Mouse (Mus musculus): Measurements from ENCODE around the gene Git2. TPM values are rescaled to one million over a fixed set of nuclear protein-coding genes. Genes with fewer than 3 reads are reported as not detected.

Git2 gene
- polyA plus RNA-seq, 1 experiment from 2014 or later: 45.3 TPM

DNA sequence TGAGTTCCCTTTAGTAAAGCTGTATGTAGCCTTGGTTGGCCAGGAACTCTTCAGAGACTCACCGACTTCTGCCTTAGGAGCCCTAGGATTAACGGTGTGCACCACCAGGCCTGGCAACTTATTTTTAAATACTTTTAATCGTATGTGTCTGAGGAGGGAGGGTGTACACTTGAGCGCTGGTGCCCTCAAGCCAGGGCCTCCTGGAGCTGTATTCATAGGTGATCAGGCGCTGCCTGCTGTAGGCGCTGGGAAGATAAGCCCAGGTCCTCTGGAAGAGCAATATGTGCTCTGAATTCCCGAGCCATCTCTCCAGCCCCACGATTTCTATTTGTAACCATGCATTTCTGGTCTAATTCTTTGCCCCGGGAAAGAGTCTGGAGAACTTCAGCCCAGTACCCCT, 31.7 kb upstream of the Git2 start:
- Histone ChIP-seq H3K4me1 (peaks cover 28% of the 10 kb centered on the region), H3K9me3 (replicated peaks) (no peaks in the 10 kb centered on the region), H3K27me3 (no peaks in the 10 kb centered on the region), H3K4me3 (no peak overlapping the region), H3K4me2 (no peak overlapping the region), H3K9ac (no peak overlapping the region), H3K27ac (no peak overlapping the region), H3K36me3 (ENCODE audit: poor library complexity, severe bottlenecking) (peaks cover 90% of the 10 kb centered on the region)
- 54% methylated on average over 9 of the region's 9 CpGs for whole genome bisulfite sequencing
- ATAC-seq: no peak

DNA sequence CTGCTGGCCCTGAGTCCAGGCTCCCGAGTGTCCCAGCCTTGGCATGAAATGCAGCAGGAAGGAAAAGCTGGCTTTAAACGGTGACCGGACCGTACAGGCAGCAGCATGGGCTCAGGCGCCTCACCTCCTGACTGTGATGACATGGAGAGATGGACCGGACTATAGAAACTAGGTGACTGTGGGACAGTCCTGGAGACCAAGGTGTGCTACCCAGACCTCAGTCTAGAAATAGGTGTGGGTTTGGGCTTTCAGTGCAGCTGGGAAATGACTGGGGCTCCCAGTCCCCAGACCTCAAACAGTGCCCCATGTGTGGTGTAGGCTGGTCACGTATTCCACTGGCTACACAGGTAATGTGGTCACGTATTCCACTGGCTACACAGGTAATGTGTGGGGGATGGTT, 31.3 kb upstream of the Git2 start:
- Histone ChIP-seq H3K4me2 (no peak overlapping the region), H3K4me3 (no peak overlapping the region), H3K27ac (no peak overlapping the region), H3K4me1 (peaks cover 24% of the 10 kb centered on the region), H3K9me3 (replicated peaks) (no peaks in the 10 kb centered on the region), H3K27me3 (no peaks in the 10 kb centered on the region), H3K9ac (no peak overlapping the region), H3K36me3 (ENCODE audit: poor library complexity, severe bottlenecking) (peaks cover 94% of the 10 kb centered on the region)
- no peak for ATAC-seq
- WGBS: 85% methylated on average over 8 of the region's 8 CpGs

DNA sequence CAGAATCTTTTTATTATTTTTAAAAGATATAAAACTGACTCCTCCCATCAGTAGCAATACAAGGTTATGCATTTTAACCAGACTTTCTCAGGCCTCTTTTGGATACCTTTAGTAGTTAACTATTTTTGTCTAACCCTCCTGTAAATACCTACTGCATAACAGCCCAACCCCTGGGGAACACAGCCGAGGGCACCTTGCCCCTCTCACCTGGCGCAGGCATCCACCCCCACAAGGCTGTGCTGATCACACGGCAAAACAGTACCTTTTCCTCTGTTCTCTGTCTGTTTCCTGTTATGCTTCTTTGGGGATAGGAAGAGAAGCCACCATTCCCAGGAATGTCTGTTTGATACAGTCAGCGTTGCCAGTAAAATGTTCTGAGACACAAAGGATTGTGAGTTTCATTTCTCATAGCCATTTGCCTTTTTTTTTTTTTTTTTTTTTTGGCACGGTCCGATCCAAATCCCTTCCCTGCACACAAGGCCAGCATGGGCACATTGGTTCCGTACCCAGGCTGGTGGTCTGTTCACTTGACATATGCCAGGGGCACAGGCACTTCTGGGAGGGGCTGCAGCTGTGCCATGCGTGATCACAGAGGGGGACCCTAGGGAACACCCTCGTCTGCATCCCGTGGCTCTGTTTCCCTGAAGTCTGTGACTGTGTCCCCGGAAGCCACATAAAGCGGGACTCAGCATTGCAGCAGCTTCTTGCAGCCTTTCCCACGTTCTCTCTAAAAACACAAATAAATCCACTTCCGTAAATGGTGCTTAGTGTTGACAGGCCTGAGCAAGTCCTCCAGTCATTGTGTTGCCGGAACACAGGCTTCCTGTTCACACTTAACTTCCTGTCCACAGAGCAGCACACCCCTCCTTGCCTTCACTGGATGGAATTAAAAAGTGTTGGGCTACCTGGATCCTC, 30.4 kb upstream of the Git2 start:
- no peak overlapping the region for H3K4me2 ChIP-seq
- H3K36me3 ChIP-seq (ENCODE audit: poor library complexity, severe bottlenecking): peaks cover 94% of the 10 kb centered on the region
- no peak overlapping the region for H3K9ac ChIP-seq
- no peaks in the 10 kb centered on the region for H3K27me3 ChIP-seq
- H3K9me3 ChIP-seq (replicated peaks): no peaks in the 10 kb centered on the region
- 85% methylated on average over 15 of the region's 15 CpGs for WGBS
- no peak for ATAC-seq
- H3K4me3 ChIP-seq: no peak overlapping the region
- H3K4me1 ChIP-seq: peaks cover 19% of the 10 kb centered on the region
- no peak overlapping the region for H3K27ac ChIP-seq

DNA sequence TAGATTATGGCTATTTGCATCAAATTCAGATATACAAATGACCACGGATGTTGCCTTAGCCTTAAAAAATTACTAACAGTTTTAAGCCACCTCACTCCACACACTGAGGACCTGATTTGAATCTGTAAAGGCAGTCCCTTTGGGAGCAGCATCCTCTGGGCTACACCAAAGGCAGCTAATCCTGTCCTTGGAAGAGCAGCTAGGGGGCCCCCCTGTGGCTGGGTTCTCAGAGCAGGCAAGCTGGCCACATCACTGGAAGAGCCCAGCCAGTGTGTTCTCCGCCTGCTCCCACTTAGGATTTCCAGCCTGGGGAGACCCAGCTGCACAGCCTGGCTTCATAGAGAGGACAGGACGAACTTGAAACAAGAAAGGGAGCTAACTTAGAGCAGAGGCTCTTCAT, 29.6 kb upstream of the Git2 start:
- 28% methylated on average over 3 of the region's 3 CpGs for WGBS
- H3K4me1 ChIP-seq: peaks cover 17% of the 10 kb centered on the region
- no peaks in the 10 kb centered on the region for H3K9me3 ChIP-seq (replicated peaks)
- H3K4me2 ChIP-seq: no peak overlapping the region
- ATAC-seq: no peak
- peaks cover 94% of the 10 kb centered on the region for H3K36me3 ChIP-seq (ENCODE audit: poor library complexity, severe bottlenecking)
- H3K27me3 ChIP-seq: no peaks in the 10 kb centered on the region
- H3K4me3 ChIP-seq: no peak overlapping the region
- H3K9ac ChIP-seq: no peak overlapping the region
- no peak overlapping the region for H3K27ac ChIP-seq

DNA sequence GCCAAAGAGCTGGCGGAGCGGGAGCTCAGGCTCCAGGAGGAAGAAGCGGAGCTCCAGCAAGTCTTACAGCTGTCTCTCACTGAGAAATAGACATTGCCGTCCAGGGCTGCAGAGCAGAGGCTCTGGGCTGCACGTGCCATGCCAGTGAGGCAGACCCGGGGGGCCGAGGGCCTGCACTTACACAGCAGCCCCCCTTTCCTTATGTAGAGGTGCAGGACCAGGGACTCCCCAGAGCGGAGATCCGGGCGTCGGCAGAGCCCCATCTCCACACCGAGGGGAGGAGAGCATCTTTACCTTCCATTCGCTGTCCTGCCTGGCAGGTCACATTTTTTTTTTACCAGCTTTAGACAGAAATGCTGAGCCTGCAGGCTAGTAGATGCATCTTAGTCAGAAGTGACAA, 29.0 kb upstream of the Git2 start:
- ATAC-seq: no peak
- H3K9ac ChIP-seq: no peak overlapping the region
- no peak overlapping the region for H3K4me2 ChIP-seq
- peaks cover 95% of the 10 kb centered on the region for H3K36me3 ChIP-seq (ENCODE audit: poor library complexity, severe bottlenecking)
- peaks cover 13% of the 10 kb centered on the region; the same call in 1 of the 2 replicates for H3K4me1 ChIP-seq
- no peak overlapping the region for H3K27ac ChIP-seq
- no peaks in the 10 kb centered on the region for H3K9me3 ChIP-seq (replicated peaks)
- WGBS: 85% methylated on average over 13 of the region's 13 CpGs
- H3K4me3 ChIP-seq: no peak overlapping the region
- H3K27me3 ChIP-seq: no peaks in the 10 kb centered on the region

- no peak for ATAC-seq
- 91% methylated on average over 13 of the region's 13 CpGs for WGBS
- peaks cover 97% of the 10 kb centered on the region for H3K36me3 ChIP-seq (ENCODE audit: poor library complexity, severe bottlenecking)
- no peaks in the 10 kb centered on the region for H3K9me3 ChIP-seq (replicated peaks)
- no peaks in the 10 kb centered on the region for H3K27me3 ChIP-seq
- no peak overlapping the region for H3K4me2 ChIP-seq
- H3K4me3 ChIP-seq: no peak overlapping the region
- no peak overlapping the region for H3K9ac ChIP-seq
- H3K4me1 ChIP-seq: 0 out of 2 replicates have a peak, but pooled peaks cover 12% of the 10 kb centered on the region
- no peak overlapping the region for H3K27ac ChIP-seq
These were observed 27.9 kb upstream of the Git2 start for GRCm38 (mm10) chr5:114803231-114803630.

- Histone ChIP-seq H3K9me3 (replicated peaks) (no peaks in the 10 kb centered on the region), H3K9ac (no peak overlapping the region), H3K4me3 (no peak overlapping the region), H3K36me3 (ENCODE audit: poor library complexity, severe bottlenecking) (peaks cover 92% of the 10 kb centered on the region), H3K4me1 (0 out of 2 replicates have a peak, but pooled peaks cover 8% of the 10 kb centered on the region), H3K4me2 (no peak overlapping the region), H3K27me3 (no peaks in the 10 kb centered on the region), H3K27ac (no peak overlapping the region)
- no peak for ATAC-seq
- WGBS: 87% methylated on average over 6 of the region's 6 CpGs
These were observed 26.5 kb upstream of the Git2 start for GRCm38 (mm10) chr5:114801841-114802240.

DNA sequence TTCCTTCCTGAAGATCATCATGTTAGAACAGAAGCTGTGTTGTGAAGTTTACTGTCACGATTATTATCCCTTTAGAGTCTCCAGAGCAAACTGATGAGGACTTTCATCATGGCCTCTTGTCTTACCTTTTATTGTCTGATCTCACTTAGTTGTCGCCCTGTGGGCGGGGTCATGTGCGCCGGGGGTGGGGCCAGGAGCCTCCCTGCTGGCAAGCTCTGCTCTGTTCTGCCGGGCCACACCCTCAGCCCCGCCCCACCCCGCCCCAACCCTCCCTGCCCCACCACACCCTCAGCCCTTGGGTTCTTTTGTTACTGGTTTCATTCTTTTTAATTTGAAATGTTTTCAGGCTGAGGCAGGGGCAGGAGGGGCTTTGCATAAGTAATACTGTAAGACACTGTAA, 25.7 kb upstream of the Git2 start:
- H3K27me3 ChIP-seq: no peaks in the 10 kb centered on the region
- no peak overlapping the region for H3K9ac ChIP-seq
- 17% methylated on average over 8 of the region's 8 CpGs for WGBS
- peaks cover 14% of the 10 kb centered on the region for H3K4me1 ChIP-seq
- H3K36me3 ChIP-seq (ENCODE audit: poor library complexity, severe bottlenecking): peaks cover 84% of the 10 kb centered on the region
- H3K4me3 ChIP-seq: no peak overlapping the region
- no peak for ATAC-seq
- no peak overlapping the region for H3K27ac ChIP-seq
- no peak overlapping the region for H3K4me2 ChIP-seq
- H3K9me3 ChIP-seq (replicated peaks): no peaks in the 10 kb centered on the region

DNA sequence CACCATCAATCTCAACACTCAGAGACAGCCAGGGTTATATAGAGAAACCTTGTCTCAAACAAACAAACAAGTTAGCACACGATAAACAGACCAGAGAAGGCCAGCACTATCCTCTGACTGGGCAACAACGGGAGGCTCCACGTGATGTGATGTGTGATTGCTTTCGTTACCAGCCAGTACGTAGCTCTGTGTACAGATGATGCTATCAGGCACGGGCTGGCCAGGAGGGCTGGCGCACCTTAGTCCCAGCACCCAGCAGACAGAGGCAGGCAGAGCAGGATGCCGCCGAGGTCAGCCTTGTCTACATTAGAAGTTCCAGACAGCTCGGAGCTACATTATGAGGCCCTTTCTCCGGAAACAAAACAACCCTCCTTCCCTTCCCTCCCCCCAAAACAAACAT, 24.5 kb upstream of the Git2 start:
- ATAC-seq: no peak
- no peak overlapping the region for H3K4me3 ChIP-seq
- no peak overlapping the region for H3K27ac ChIP-seq
- H3K9ac ChIP-seq: no peak overlapping the region
- WGBS: 88% methylated on average over 11 of the region's 11 CpGs
- H3K4me1 ChIP-seq: peaks cover 25% of the 10 kb centered on the region
- no peak overlapping the region for H3K4me2 ChIP-seq
- H3K36me3 ChIP-seq (ENCODE audit: poor library complexity, severe bottlenecking): peaks cover 77% of the 10 kb centered on the region
- no peaks in the 10 kb centered on the region for H3K27me3 ChIP-seq
- no peaks in the 10 kb centered on the region for H3K9me3 ChIP-seq (replicated peaks)

DNA sequence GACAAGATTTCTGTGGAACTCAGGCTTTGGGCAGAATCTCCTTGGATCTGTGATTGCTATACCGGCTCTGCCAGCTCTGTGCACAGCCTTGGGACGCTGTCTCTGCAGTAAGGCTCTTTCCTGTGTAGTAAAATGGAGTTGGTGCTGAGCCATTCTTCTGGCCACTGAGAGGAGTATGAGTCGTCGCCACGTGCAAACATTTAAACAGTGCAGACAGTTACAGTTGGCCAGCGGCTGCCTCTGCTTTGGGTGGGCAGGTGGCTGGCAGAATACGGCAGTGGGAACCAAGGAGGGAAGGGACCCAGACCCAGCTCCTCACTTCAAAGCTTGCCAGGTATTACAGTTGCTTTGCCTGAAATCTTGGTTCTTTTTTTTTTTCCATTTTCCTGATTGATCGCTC, 21.9 kb upstream of the Git2 start:
- Histone ChIP-seq H3K4me2 (peak overlapping the region; percentile 76), H3K4me1 (peaks cover 30% of the 10 kb centered on the region), H3K4me3 (no peak overlapping the region), H3K9me3 (replicated peaks) (no peaks in the 10 kb centered on the region), H3K36me3 (ENCODE audit: poor library complexity, severe bottlenecking) (peaks cover 74% of the 10 kb centered on the region), H3K9ac (no peak overlapping the region), H3K27me3 (no peaks in the 10 kb centered on the region), H3K27ac (no peak overlapping the region)
- 86% methylated on average over 8 of the region's 8 CpGs for WGBS
- ATAC-seq: no peak

DNA sequence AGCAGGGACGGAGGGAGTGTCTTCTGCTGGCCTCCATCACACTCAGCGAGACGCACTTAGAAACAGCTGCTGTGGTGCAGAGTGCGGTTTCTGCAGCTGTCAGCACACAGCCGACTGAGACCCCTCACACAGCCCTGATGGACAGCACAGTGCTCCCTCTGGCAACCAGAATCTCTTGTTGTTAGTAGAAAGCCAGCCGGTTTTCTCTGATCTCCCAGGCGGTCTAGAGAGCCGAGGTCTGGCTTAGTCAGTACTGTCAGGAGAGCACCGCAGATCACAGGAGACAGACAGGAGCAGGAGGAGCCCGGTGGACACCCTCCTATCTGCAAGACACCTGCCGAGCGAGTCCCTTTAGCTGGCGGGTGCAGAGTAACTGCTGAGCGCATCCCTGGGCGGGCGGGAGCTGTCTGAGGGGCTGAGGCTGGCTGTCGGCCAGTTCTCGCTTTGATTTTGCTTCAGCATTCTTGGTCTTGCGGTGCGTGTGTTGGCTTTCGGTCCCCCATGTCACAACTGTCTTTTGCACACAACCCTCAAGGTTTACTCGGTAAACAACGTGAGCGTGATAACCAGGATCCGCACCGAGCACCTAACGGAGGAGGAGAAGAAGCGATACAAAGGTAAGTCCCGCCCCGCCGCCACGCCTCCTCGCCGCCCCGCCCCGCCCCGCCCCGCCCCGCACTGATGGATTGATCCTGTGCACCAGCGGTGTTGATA, 21.1 kb upstream of the Git2 start:
- ATAC-seq: peak; percentile 76
- peak overlapping the region; percentile 69 for H3K9ac ChIP-seq
- WGBS: 3% methylated on average over 40 of the region's 40 CpGs
- peak overlapping the region; percentile 87 for H3K27ac ChIP-seq
- peaks cover 74% of the 10 kb centered on the region for H3K36me3 ChIP-seq (ENCODE audit: poor library complexity, severe bottlenecking)
- H3K4me2 ChIP-seq: peak overlapping the region; percentile 76
- H3K27me3 ChIP-seq: no peaks in the 10 kb centered on the region
- H3K9me3 ChIP-seq (replicated peaks): no peaks in the 10 kb centered on the region
- peak overlapping the region; percentile 42 for H3K4me3 ChIP-seq
- peaks cover 30% of the 10 kb centered on the region for H3K4me1 ChIP-seq

DNA sequence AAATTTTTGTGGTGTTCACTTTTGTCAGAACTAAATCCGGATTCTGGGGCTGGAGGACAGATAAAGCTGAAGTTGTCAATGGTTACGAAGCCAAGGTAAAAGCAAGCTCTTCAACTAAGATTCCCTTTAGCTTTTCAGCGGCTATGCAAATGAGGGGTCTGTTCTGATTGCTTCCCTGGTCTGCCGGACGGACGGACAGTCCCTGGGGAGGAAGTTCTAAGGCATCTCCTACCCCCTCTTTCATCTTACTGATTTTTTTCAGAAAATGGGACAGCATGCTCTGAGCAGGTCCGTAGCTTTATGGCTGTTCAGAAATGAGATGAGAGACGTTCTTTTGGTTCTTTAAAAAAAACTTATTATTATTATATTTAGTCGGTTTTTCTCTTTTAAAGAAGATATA, 20.3 kb upstream of the Git2 start:
- Histone ChIP-seq H3K36me3 (ENCODE audit: poor library complexity, severe bottlenecking) (peaks cover 74% of the 10 kb centered on the region), H3K9ac (no peak overlapping the region), H3K4me1 (peaks cover 25% of the 10 kb centered on the region), H3K9me3 (replicated peaks) (no peaks in the 10 kb centered on the region), H3K27ac (no peak overlapping the region), H3K4me3 (no peak overlapping the region), H3K4me2 (no peak overlapping the region), H3K27me3 (no peaks in the 10 kb centered on the region)
- no peak for ATAC-seq
- WGBS: 64% methylated on average over 9 of the region's 9 CpGs
